Mouse (Mus musculus) testis, postnatal 10 days (tissue): ENCODE data around the gene Gm11077.

Source experiments
- DNase-seq: peaks from one replicate; pipeline ENCODE4 v3.0.0; 2021; ENCODE audit warnings: low spot score

Gm11077 gene

DNA sequence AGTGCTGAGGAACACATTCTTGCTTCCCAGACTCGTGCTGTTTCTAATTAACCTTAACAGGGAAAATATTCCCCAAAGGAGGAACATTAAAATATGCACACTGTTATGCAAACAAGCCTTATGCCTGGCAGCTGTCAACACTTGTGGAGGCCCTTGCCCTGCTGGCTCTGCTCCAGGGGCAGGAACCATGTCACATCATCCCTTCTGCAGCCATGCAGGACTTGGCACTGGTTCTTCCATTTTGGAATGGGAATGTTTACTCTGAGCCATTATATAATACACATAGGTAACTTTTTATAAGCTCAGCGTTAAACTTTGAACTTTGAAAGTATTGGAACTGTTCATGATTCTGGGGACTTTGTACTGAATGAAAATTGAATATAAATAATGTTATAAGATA, 18.5 kb downstream of the Gm11077 start:
- DNase-seq: no peak

DNA sequence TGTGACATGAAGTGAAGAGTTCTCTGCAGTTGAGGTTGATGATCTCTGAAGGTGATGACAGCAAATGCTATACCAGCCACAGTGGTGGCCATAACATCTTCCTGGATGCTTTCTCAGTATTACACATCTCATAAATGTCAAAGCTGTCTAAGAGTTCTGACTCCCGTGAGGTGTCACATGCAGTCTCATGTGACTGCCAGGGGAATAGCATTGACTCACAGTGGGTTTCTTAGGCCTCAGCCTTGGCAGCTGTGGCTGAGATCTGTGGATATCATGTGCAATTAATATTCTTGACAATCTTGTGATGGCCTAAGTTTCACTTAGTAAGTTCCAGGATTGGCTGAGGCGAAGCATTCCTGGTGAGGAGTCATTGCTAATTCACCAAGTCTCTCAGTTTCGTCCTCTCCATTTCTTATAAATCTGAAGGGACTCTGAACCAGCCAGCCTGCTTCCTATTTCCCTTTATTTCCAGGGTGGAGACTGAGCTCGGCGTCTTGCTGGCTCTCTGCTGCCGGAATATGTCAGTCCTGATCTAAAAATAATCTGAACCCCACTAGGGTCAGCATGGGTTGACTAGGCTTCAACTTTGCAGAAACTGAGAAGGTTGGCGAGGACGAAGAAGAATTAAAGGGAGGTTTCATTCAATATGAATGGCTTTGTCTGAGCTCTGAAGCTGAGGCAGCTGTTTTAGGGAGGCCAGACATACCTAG, 21.4 kb downstream of the Gm11077 start:
- no peak for DNase-seq

DNA sequence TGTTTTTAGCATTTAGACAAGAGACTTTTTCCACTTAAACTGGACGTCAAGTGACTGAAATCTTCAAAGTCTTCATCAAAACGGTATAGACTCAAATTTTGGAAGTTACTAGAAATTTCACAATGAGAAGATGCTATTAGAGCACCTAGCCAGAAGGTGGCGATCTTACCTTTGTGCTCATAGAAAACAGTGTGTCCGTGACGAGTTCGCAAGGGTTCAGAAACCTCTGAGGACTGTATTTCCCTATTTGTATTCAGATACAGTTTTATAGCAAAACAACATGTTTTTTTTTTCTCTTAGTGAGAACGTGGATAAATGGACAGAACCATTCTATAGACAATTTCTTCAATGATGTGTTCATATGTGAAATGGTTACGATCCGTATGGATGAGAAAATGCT, 37.3 kb downstream of the Gm11077 start:
- DNase-seq: peak; percentile 47

DNA sequence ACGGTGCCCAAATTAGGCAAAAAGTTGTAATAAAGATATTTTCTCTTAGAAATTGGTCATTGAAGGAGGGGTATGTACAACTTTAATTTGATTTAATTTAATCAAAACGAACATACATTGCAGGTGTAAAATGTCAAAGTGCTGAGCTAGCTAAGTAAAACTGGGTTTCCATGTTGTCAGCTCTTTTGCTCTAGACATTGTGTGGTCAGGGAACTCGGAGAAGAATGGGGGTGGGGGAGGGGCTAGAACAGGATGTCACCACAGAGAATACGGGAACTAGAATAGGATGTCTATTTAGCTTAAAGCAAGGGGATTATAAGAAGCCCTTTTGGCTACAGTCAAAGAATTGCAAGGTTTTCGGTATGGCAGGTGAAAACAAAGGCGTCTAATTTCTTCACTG, 38.2 kb downstream of the Gm11077 start:
- no peak for DNase-seq

DNA sequence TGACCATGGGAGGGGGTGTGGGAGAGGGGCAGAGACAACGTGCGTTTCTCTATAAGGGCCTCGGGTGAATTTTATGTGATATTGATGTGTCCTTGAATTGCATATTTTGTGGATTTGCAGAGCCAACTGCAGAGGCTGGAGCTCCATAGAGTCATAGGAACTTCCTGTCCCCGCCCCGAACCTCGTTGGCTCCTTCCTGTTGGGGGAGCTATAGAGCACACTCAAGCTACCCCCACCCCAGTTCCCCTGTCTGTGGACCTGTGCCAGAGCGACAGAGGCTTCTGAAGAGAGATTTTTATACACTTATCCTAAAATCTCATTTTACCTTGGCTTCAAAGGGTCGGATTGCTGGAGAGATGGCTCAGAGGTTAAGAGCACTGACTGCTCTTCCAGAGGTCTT, 39.1 kb downstream of the Gm11077 start:
- DNase-seq: peak; percentile 51

DNA sequence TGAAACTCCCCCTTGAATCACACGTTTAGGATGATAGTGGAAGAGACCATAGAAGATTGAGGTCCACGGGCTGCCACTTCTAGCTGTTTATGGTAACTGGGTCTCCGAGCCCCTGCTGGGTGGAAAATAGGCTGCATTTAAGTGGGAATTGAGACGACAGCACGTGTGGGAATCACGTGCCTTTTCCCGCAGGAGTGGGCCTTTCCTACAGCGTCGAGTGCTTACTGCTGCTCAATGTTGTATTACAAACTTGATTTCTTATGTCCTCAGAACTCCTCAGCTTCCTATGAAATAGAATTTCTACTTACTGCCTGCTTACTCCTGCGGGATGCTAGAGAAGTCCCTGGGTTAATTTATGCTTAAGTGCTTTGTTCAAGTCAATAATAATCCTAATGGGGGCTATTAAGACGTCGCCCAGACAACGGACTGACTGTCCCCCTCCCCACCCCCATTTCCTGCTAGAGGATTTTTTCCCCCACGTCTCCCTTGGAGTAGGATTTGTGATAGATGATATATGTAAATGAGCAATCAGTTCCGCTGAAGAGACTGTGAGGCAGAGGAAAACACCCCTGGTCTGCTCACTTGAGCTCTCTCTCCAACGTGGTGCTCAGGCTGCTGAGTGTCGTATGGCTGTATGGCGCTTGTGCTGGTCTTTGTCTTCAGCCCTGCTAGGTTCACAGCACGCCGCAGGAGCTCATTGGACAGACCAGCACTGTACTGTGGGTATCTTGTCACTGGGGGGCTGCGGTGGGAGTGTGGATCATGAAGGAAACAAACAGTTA, 40.0 kb downstream of the Gm11077 start:
- no peak for DNase-seq

DNA sequence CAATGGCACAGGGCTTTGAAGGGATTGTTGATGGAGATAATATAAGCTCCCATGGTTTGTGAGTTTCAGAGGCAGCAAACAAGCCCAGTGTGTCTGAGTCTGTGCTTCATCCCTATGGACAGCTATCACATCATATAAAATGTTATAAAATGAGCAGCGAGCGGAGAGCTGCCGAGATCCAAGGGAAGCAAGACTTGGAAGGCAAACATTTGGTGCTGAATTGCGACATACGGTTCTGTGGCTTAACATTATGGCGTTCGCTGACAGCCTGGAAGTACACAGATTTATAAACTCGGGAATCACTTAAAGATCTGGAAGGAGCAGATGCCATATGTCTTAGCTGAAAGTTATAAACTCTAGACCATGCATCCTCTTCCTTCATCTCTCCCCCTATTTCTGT, 47.2 kb downstream of the Gm11077 start:
- no peak for DNase-seq

DNA sequence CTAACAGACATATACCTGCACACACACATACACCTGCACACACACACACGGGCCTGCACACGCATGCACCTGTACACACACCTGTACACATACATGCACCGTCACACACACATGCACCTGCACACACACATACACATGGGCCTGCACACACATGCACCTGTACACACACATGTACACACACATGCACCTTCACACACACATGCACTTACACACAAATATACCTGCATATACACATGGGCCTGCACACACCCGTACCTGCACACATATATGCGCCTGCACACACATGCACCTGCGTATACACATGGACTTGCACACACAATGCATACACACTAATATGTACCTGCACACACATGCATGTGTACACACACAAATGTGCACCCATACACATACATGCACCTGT, 53.4 kb downstream of the Gm11077 start:
- no peak for DNase-seq

DNA sequence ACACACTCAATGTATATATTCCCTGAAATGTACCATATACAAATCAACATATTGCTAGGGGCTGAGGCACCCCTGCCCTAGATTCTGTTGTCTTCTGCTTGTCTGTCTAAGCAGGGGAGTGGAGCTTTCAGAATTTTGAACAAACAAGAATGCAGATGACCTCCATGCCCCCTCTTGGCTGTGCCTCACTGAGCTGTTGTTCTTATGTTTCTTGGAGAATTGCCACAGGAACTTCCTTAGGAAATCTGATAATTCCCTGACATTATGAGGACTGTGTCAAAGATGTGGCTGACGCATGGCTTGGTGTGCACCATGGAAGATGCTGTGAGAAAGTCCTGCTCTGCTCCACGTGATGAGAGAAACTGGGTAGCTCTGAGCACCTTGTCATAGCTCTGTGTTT, 57.0 kb downstream of the Gm11077 start:
- no peak for DNase-seq

DNA sequence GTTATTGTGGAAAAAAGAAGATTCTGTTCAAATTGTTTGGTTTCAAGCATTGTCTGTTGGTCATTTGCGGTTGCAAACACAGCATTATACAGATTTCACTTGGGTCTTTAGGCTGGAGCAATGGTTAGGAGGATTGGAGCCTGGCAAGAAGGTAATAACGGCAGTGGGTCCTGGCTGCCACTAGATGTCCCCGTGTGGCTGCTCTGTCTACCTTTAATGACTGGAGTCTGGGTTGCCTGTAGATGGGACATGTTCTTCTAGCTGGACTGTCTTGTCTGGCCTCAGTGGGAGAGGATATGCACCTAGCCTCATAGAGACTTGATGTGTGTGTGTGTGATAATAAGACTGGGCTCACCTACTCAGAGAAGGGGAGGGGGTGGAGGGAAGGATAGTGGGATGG, 60.8 kb downstream of the Gm11077 start:
- DNase-seq: no peak

DNA sequence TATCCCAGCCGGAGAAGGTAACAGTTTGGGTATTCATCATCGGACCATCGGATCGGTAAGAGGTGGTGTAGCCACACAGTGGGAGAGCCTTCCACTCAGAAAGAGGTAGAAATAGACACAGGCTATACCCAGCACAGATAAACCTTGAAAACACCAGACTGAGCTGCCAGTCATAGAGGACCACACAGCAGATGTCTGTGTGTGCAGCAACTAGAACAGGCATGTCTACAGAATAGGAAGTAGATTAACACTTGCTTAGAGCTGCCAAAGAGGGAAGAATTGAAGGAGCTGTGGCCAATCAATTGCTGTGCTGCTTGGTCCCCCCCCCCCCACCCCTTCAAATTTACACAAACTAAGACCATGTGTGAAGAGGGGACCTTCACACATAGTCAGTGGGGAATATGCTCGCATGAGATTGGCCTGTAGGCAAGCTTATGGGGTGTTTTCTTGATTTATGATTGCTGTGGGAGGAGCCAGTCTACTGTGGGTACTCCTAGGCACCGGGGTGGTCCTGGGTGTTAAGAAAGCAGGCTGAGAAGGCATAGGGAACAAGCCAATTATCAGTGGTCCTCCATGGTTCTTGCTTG, 64.7 kb downstream of the Gm11077 start:
- DNase-seq: no peak

DNA sequence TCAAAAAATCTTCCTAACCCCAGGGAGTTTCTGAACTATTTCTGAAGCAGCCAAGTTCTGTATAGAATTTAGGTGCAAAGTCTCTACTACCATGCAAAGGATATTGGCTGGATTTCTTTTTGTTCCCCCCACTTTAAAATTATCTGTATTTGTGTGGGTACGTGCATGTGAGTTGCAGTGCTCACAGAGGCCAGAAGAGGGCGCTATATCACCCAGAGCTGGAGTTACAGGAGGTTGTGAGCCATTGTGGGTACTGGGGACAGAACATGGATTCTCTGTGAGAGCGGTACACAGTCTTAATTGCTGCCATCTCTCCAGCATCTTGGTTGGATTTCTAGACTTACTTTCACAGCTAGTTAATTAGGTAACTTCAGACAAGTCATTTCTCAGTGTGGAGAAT, 69.8 kb downstream of the Gm11077 start:
- DNase-seq: no peak

DNA sequence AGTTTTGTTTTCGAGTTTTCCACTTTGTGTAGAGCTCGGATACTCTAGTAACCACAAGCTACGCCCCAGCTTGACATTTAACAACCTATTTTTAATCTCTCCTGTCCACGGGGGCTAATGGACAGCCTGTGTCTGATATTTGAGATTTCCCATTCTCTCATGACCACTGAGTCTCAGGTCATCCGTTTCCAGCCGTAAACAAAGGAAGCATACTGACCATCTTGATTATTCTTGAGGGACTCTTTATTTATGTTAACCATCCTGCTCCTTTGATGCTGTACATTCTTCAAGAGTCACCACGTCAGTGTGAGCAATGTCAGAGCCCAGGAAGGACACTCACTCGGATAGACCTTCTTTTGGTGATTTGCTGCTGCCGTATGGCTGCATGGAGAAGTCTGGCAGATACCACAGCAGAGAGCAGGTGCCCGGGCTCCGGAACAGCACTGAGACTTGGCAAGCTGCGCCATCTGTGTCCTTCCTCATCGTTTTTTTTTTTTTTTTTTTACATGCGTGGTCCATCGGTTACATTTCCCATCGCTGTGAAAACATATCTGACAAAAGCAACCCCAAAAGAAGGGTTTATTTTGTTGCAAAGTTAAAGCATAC, 70.5 kb downstream of the Gm11077 start:
- DNase-seq: no peak

DNA sequence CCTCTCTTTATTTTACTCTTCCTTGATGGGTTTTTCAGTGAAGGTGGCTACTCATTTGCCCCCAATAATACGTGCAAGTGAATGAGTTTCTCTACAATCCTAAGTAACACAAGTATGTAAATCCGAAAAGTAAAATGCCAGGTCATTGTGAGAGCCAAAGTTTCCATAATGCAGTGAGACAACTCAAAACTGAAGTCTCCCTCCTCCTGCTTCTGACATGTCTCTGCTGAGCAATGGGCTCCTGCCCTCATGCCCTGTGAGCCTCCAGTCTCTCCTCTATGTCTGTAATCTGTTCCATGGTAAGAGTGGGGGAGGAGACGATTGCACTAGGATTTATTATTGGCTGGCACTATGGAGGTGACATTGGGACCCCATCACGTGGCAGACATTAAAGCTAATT, 71.5 kb downstream of the Gm11077 start:
- DNase-seq: no peak
